Mouse (Mus musculus) olfactory bulb, adult 2 months (tissue): ENCODE results near the gene Dbx2.

Experiments used
- CTCF ChIP-seq: fragments of 200-500 bp; IDR thresholded peaks from 2 replicates; pipeline ENCODE4 v1.5.1; 2012; ENCODE audit warnings: low read depth, mild to moderate bottlenecking, low read length, moderate library complexity; ENCODE audit not compliant: insufficient read depth
- POLR2A ChIP-seq: fragments of 200-500 bp; IDR thresholded peaks from 2 replicates; pipeline ENCODE4 v1.6.1; 2012; ENCODE audit warnings: mild to moderate bottlenecking, low read depth, low read length, moderate library complexity; ENCODE audit not compliant: insufficient read depth

DNA sequence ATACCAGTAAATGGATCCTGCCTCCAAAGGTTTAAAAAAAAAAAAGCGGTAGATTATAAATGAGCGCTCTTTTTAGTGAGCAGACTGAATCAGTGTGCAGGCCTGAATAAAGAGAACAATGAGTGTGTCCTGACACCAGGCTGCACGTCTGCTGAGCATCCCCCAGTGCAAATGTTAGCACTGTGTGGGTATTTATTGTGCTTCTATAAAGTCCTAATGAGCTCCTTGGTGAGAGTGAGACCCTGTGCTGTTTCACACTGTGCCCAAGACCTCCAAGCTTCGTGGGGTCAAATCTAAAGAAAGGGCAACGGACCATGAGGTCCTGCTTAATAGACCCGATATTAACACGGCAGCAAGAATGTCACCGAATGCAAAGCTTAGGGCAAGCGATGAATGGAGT, 46.4 kb upstream of the Dbx2 start:
- TF ChIP-seq CTCF (no peak), POLR2A (no peak)
